Mouse (Mus musculus): ENCODE measurements around the gene Lrrc8b.

DNA sequence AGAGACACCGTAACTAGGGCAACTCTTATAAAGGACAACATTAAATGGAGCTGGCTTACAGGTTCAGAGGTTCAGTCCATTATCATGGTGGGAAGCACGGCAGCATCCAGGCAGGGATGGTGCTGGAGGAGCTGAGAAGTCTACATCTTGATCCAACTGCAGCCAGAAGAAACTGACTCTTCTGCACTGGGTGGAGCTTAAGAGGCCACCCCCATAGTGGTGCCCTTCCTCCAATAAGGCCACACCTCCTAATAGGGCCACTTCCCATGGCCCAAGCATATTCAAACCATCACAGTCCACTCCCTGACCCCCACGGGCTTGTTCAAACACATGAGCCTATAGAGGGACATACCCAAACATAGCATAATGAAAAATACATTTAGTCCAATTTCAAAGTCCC lies 119.6 kb downstream of the Lrrc8b start:
- TF ChIP-seq CTCF (conservative IDR thresholded peaks at IDR 0.05; ENCODE audit: insufficient read depth, insufficient read length, low read depth, low read length) (no peak), POLR2A (IDR thresholded peaks at IDR 0.05; ENCODE audit: low read depth, low read length) (no peak)

Data from kidney, adult 2 months (tissue).